Mouse (Mus musculus): ENCODE measurements around the gene Plekha5.

GRCm38 (mm10) chr6:140424201-140424990 lies 542 bp downstream of the Plekha5 start:
- TF ChIP-seq CTCF (IDR thresholded peaks at IDR 0.05; ENCODE audit: control insufficient read depth, insufficient read depth, insufficient replicate concordance, low read depth, low read length) (no peak), POLR2A (IDR thresholded peaks at IDR 0.05; ENCODE audit: control insufficient read depth, low read depth, low read length) (no peak)

All from testis, adult 2 months (tissue).